Mouse (Mus musculus) cerebellum, adult 2 months (tissue): ENCODE measurements around the gene Smad3. TPM values are rescaled to one million over a fixed set of nuclear protein-coding genes. Genes with fewer than 3 reads are reported as not detected.

Experiments
- DNase-seq, 2 experiments: peaks; one replicate each; pipeline ENCODE4 v3.0.0; 2021
- H3K27ac ChIP-seq: fragments of 200-500 bp; 2 replicates; pipeline ENCODE4 v1.5.1; 2012; ENCODE audit warnings: low read length, control low read depth, inconsistent platforms; ENCODE audit not compliant: insufficient read depth
- H3K27me3 ChIP-seq: fragments of 200-500 bp; 2 replicates; pipeline ENCODE4 v1.6.1; 2012; ENCODE audit warnings: inconsistent platforms, mild to moderate bottlenecking, low read length, moderate library complexity; ENCODE audit not compliant: control insufficient read depth, insufficient read depth
- H3K4me1 ChIP-seq: fragments of 200-500 bp; 2 replicates; pipeline ENCODE4 v1.6.1; 2011; ENCODE audit warnings: low read length; ENCODE audit not compliant: control insufficient read depth, insufficient read depth
- H3K4me3 ChIP-seq: fragments of 200-500 bp; replicated peaks from 2 replicates; pipeline ENCODE3; 2011; ENCODE audit warnings: mild to moderate bottlenecking, low read depth, low read length, control low read depth; ENCODE audit not compliant: insufficient read depth
- CTCF ChIP-seq: fragments of 200-500 bp; IDR thresholded peaks from 2 replicates; pipeline ENCODE4 v1.5.1; 2011; ENCODE audit warnings: low read depth, mild to moderate bottlenecking, control low read depth, low read length, moderate library complexity, borderline replicate concordance; ENCODE audit not compliant: insufficient read depth
- POLR2A ChIP-seq: fragments of 200-500 bp; IDR thresholded peaks from 2 replicates; pipeline ENCODE4 v1.6.1; 2011; ENCODE audit warnings: low read length, control low read depth, borderline replicate concordance; ENCODE audit not compliant: insufficient read depth
- WGBS: fragments of 180-500 bp; shearing (Covaris S2); methylation state at CpG from one replicate; pipeline ENCODE4 v1.1.7; 2018; 5-methylcytosine and 5-hydroxymethylcytosine counted together
- polyA plus RNA-seq: library from polyadenylated mRNA; depleted of rRNA; stranded (reverse); fragments of >200 nt; gene quantifications from 2 replicates; pipeline ENCODE4 v1.2.3, GENCODE M21; 2012

Smad3 gene
- polyA plus RNA-seq, 1 experiment = 19.9 TPM

GRCm38 (mm10) chr9:63703236-63703785 is 54.5 kb downstream of the Smad3 start:
- no peak for TF ChIP-seq POLR2A
- TF ChIP-seq CTCF = no peak
- no peak overlapping the region for H3K4me3 ChIP-seq
- 80% methylated on average over 7 of the region's 7 CpGs for WGBS
- peaks cover 16% of the 10 kb centered on the region for H3K4me1 ChIP-seq
- no peaks in the 10 kb centered on the region for H3K27me3 ChIP-seq
- DNase-seq = no peak
- H3K27ac ChIP-seq = no peak overlapping the region

DNA sequence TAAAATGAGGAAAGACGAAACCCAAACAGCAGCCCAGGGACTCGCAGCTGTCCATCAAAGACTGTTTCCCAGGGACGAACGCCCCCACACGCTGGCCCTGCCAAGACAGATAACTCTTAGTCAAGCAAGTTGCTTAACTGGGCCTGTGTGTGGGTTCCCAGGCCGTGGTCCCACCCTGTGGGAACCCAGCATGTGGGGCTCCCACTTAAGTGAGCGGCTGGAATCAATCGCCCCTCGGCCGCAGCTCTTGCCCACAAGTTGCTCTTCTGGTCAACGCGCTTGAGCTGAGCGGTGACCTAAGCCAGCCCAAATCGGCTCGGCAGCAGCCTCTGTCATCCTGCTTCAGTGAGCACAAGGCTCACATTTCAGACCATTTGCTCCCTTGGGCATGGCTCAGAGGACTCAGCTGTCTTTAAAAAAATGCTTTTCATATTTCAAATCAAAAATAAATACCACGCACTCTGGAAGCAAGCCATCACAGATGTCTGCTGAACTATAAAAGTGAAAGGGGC is 55.2 kb downstream of the Smad3 start:
- TF ChIP-seq CTCF = no peak
- TF ChIP-seq POLR2A = no peak
- no peak for DNase-seq
- H3K4me3 ChIP-seq = no peak overlapping the region
- 44% methylated on average over 16 of the region's 16 CpGs for WGBS
- no peak overlapping the region for H3K27ac ChIP-seq
- peaks cover 16% of the 10 kb centered on the region for H3K4me1 ChIP-seq
- no peaks in the 10 kb centered on the region for H3K27me3 ChIP-seq

DNA sequence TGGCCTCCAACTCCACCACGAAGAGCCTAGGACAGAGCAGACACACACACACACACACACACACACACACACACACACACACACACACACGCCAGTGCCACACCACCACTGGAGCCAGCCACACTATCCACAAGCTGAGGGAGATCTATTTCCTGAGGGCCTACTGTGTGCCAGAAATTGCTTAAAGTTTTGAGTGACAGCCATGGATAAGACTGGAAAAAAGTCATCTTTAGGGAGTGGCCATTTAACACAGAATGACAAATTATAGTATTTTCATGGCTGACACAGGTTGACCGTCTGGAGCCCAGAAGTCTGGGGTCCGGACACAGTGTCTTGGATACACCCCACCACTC is 55.9 kb downstream of the Smad3 start:
- no peak for DNase-seq
- no peak for TF ChIP-seq POLR2A
- 87% methylated on average over 4 of the region's 4 CpGs for WGBS
- no peak overlapping the region for H3K4me3 ChIP-seq
- no peaks in the 10 kb centered on the region for H3K27me3 ChIP-seq
- no peak overlapping the region for H3K27ac ChIP-seq
- H3K4me1 ChIP-seq = peaks cover 16% of the 10 kb centered on the region

DNA sequence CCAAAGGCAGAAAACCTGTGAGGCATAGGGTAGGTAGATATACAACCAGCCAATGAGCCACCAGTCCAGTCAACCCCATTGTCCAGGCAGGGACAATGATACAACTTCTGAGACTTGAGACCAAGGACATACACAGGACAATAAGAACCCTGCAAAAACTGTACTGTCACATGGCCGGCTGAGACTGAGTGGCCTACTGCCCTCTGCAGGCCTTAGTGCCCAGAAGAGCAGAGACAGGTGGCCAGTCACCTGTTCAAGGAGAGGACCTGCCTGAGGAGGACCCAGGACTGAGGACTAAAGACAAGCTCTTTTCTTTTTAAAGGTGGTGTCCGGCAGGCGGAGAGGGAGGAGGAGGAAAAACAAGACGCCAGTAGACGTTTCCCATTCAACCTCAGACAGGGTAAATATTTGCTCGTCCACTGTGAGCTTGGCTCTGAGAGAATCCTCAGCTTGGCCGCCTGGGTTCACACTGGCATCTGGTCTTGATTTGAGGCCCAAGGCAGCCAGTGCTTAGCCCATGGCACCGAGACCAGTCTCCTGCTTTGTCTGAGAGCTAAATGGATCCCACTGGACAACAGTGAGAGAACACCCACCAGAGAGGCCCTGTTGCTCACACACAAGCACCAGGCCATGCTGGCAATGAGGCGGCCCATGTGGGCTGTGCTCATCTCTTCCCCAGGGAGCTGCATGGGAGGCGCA is 56.4 kb downstream of the Smad3 start:
- DNase-seq = peak in 1 of 2 experiments; percentile 28
- H3K4me3 ChIP-seq = no peak overlapping the region
- H3K27ac ChIP-seq = no peak overlapping the region
- H3K4me1 ChIP-seq = peaks cover 11% of the 10 kb centered on the region
- 71% methylated on average over 10 of the region's 10 CpGs for WGBS
- TF ChIP-seq POLR2A = no peak
- TF ChIP-seq CTCF = no peak
- H3K27me3 ChIP-seq = no peaks in the 10 kb centered on the region

GRCm38 (mm10) chr9:63699145-63699544 is 58.6 kb downstream of the Smad3 start:
- peak; percentile 44 to 61 for DNase-seq
- 25% methylated on average over 4 of the region's 4 CpGs for WGBS
- Histone ChIP-seq H3K4me3 (no peak overlapping the region), H3K27me3 (no peaks in the 10 kb centered on the region), H3K27ac (no peak overlapping the region), H3K4me1 (peaks cover 7% of the 10 kb centered on the region; the same call in 1 of the 2 replicates)
- TF ChIP-seq POLR2A (no peak), CTCF (no peak)

DNA sequence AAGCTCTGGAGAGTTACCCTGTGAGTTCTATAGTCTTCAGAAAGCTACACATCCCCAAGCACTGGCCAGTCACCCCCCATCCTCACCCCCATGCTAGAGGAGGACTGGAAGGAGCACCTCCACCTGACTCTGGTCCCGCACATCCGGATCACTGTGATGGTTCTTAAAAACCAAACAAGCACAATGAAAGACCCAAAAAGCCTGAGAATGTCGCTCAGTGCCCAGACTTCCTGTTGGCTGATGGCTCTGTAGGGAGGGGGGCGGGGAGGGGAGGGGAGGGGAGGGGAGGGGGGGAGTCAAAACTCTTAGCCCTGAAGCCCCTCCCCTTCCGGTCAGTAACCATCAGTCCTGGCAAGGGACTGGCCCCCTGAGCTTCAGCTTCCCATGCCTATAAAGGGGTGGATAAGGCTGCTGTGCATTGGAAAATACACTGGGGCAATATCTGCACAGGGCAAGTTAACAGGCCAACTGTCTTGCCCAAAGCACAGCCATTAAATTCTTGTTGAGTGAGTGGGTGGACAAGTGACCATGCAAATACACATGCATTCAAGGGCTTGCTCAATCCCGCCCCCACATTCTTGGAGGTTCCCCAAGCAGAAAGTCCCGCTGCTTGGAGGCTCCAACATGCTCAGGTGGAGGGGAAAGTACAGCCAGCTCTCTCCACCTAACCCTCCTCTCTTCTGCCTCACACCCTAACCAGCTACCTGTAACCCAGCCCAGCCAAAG is 59.3 kb downstream of the Smad3 start:
- H3K27me3 ChIP-seq = no peaks in the 10 kb centered on the region
- TF ChIP-seq CTCF (no peak), POLR2A (no peak)
- WGBS = 71% methylated on average over 5 of the region's 7 CpGs

DNA sequence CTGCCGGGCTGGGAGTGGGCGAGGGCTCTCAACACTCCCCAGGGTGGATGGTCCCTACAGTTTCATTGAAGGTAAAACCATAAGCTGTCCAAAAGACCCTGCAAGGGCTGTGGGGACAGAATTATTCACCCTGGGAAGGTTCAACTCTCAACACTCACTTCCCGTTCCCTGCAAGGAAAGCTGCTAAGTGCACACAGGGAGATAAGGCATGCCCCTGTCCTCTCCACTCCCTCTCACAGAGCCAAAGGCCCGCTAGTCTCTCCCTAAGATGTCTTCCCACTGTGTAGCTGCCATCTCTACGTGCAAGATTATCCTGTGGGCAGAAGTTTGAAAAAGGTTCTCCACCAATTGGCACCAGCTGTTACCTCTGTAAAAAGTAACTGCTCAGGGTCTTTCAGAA is 60.2 kb downstream of the Smad3 start:
- Histone ChIP-seq H3K4me1 (peaks cover 7% of the 10 kb centered on the region; the same call in 1 of the 2 replicates), H3K27me3 (no peaks in the 10 kb centered on the region), H3K4me3 (no peak overlapping the region), H3K27ac (no peak overlapping the region)
- TF ChIP-seq CTCF (no peak), POLR2A (no peak)
- 78% methylated on average over 5 of the region's 5 CpGs for WGBS
- DNase-seq = no peak

More for the DNA sequence above, 59.3 kb downstream of the Smad3 start:
- Histone ChIP-seq H3K4me1 (peaks cover 7% of the 10 kb centered on the region; the same call in 1 of the 2 replicates), H3K27ac (no peak overlapping the region), H3K4me3 (no peak overlapping the region)
- no peak for DNase-seq

GRCm38 (mm10) chr9:63696463-63697105 is 61.2 kb downstream of the Smad3 start:
- no peak for TF ChIP-seq CTCF
- TF ChIP-seq POLR2A = no peak
- no peak overlapping the region for H3K27ac ChIP-seq
- H3K27me3 ChIP-seq = no peaks in the 10 kb centered on the region
- DNase-seq = no peak
- H3K4me1 ChIP-seq = peaks cover 7% of the 10 kb centered on the region; the same call in 1 of the 2 replicates
- WGBS = 64% methylated on average over 10 of the region's 10 CpGs
- no peak overlapping the region for H3K4me3 ChIP-seq
